Mouse (Mus musculus): ENCODE data around the gene Ssc5d. TPM values are rescaled to one million over a fixed set of nuclear protein-coding genes. Genes with fewer than 3 reads are reported as not detected.

Gene Ssc5d
- polyA plus RNA-seq, 1 experiment from 2014 or later = 2.2 TPM

DNA sequence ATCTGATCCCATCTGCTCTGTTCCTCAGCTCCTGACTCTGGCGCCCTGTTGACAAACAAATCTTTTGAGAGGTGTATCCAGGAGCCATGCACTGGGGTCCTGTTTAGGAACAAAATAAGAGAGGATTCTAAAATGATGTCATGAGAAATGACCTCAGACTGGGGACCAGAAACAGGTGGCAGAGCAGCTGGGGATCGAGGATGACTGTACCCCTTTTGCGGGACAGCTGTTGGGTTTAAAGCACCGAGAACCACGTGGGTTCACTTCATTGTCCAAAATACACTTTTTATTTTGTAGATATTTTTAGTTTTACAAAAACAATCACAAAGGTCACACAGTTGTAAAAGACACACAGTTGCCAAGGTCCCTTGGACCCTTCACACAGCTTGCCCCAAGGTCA, 39.4 kb downstream of the Ssc5d start:
- no peak overlapping the region for H3K9ac ChIP-seq
- H3K27ac ChIP-seq (ENCODE audit: low read depth) = no peak overlapping the region
- WGBS = 73% methylated on average over 5 of the region's 5 CpGs
- H3K36me3 ChIP-seq (ENCODE audit: insufficient read depth) = no peaks in the 10 kb centered on the region
- no peak for ATAC-seq (ENCODE audit: insufficient read depth)
- H3K9me3 ChIP-seq (ENCODE audit: low read depth, low read length) = no peaks in the 10 kb centered on the region
- no peak overlapping the region for H3K4me3 ChIP-seq (ENCODE audit: low read depth, low read length)
- no peaks in the 10 kb centered on the region for H3K4me1 ChIP-seq (ENCODE audit: insufficient read depth)
- no peak for TF ChIP-seq CTCF (IDR thresholded peaks at IDR 0.05; ENCODE audit: low read depth)
- H3K4me2 ChIP-seq = no peak overlapping the region
- DNase-seq = no peak
- H3K27me3 ChIP-seq (ENCODE audit: insufficient read depth, low read length) = no peaks in the 10 kb centered on the region

DNA sequence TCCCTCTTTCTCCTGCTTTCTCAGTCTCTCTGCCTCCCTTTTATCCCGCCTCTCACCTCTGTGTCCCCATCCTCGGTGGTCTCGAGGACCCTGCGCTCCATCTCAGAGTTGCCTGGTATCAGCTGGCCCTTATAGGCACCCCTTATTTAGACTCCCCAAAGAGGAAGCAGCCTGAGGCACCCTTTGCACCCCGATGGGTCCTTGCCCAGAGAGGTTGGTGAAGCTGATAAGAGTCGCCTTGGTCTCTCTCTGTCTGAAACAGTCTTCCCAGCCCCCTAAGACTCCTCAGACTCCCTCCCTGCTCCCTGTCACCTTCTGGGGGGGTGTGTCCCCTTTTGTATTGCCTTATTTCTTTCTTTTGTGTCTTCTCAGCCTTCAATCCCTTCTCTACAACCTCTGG, 45.5 kb downstream of the Ssc5d start, which contains the start of gene Sbk3:
Gene Sbk3 (minus strand): TSS at position 101 of the 400 bp plus-strand sequence.
- 38% methylated on average over 6 of the region's 6 CpGs for WGBS
- Histone ChIP-seq H3K9me3 (ENCODE audit: low read depth, low read length) (no peaks in the 10 kb centered on the region), H3K9ac (no peak within 1 kb of the TSS), H3K36me3 (ENCODE audit: insufficient read depth) (no peaks in the 10 kb centered on the region), H3K27ac (ENCODE audit: low read depth) (peak within 1 kb of the TSS; percentile 15; the same call in 1 of the 2 replicates), H3K4me3 (ENCODE audit: low read depth, low read length) (no peak within 1 kb of the TSS), H3K4me2 (no peak within 1 kb of the TSS), H3K4me1 (ENCODE audit: insufficient read depth) (no peaks in the 10 kb centered on the region), H3K27me3 (ENCODE audit: insufficient read depth, low read length) (no peaks in the 10 kb centered on the region)
- DNase-seq = no peak
- no peak; the same call in 1 of the 2 replicates for ATAC-seq (ENCODE audit: insufficient read depth)
- no peak for TF ChIP-seq CTCF (IDR thresholded peaks at IDR 0.05; ENCODE audit: low read depth)

DNA sequence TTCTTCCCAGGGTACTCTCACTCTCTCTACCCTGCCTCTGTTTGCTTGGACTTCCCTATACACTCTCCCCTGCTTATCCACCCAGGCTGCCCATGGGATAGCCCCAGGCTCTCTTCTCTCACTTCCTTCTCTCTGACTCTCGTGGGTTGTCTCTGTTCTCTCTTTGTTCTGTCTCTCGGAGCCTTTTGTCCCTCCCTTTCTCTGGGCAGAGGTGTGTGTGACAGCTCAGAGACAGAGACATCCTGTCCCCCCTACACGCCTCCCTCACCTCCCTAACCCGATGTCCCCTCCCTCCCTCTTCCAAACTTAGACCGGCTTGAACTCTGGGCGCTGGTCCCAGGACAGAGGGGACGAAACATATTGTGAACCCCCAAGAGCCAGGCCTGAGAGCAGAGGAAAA, 46.1 kb downstream of the Ssc5d start:
- peak; percentile 84 for ATAC-seq (ENCODE audit: insufficient read depth)
- no peaks in the 10 kb centered on the region for H3K27me3 ChIP-seq (ENCODE audit: insufficient read depth, low read length)
- no peak overlapping the region for H3K9ac ChIP-seq
- no peak overlapping the region for H3K4me3 ChIP-seq (ENCODE audit: low read depth, low read length)
- no peak for TF ChIP-seq CTCF (IDR thresholded peaks at IDR 0.05; ENCODE audit: low read depth)
- WGBS = 11% methylated on average over 7 of the region's 7 CpGs
- no peaks in the 10 kb centered on the region for H3K4me1 ChIP-seq (ENCODE audit: insufficient read depth)
- H3K4me2 ChIP-seq = no peak overlapping the region
- H3K36me3 ChIP-seq (ENCODE audit: insufficient read depth) = no peaks in the 10 kb centered on the region
- H3K27ac ChIP-seq (ENCODE audit: low read depth) = peak overlapping the region; percentile 15; the same call in 1 of the 2 replicates
- H3K9me3 ChIP-seq (ENCODE audit: low read depth, low read length) = no peaks in the 10 kb centered on the region
- DNase-seq = peak; percentile 65

DNA sequence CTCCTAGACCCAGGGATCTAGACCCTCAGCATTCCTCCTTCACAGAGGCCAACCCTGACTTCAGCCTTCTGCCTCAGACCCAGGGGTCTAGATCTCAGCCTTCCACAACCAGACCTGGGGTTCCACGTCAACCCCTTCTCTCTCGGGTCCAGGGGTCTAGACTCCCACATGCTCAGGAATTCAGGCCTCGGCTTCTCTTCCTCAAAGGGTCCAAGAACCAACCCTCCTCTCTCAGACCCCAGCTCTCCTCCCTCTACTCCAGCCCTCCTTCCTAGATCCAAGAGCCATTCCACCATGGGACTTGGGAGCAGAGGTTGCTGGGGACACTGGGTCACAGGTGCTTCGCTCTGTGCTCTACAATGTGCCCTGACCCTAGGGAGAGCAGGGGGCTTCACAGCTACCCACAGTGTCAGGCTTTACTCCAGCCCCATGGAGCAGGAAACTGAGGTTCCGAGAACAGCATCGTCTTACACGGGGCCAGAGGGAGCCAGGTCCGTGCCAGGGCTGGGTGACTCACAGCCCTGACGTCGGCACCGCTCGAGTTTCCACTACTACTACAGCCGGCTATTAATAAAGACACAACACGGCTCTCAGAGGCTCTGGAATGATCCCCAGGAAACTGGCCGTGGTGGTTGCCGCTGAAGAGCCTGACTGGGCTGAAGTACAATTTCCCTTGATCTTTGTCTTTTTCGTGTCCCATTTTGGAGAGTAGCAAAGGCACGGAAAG, 46.9 kb downstream of the Ssc5d start:
- no peak overlapping the region for H3K4me3 ChIP-seq (ENCODE audit: low read depth, low read length)
- H3K9ac ChIP-seq = no peak overlapping the region
- no peaks in the 10 kb centered on the region for H3K9me3 ChIP-seq (ENCODE audit: low read depth, low read length)
- H3K27ac ChIP-seq (ENCODE audit: low read depth) = peak overlapping the region; percentile 15
- no peak overlapping the region for H3K4me2 ChIP-seq
- WGBS = 64% methylated on average over 18 of the region's 18 CpGs
- ATAC-seq (ENCODE audit: insufficient read depth) = 0 out of 2 replicates have a peak, but pooled peaks have one; percentile 1
- no peaks in the 10 kb centered on the region for H3K4me1 ChIP-seq (ENCODE audit: insufficient read depth)
- H3K36me3 ChIP-seq (ENCODE audit: insufficient read depth) = no peaks in the 10 kb centered on the region
- no peak for TF ChIP-seq CTCF (IDR thresholded peaks at IDR 0.05; ENCODE audit: low read depth)
- DNase-seq = peak; percentile 15
- H3K27me3 ChIP-seq (ENCODE audit: insufficient read depth, low read length) = no peaks in the 10 kb centered on the region

DNA sequence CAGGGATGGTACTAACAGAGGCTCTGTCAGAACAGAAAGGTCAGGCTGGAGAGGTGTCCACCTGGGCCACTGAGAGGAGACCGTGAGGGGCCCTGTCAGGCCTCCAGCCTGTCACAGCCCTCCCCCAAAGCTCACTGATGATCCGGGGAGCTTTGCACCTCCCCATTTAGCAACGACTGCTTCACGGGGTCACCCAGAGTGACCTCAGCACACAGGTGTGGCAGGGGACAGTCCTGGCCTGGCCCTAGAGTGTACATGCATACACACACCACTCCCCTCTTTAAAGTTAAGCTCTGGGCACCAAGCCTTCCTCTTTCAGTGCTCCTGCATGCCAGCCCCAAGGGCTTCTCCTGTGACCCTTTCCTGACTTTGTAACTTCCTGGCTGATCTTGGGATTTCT, 49.9 kb downstream of the Ssc5d start:
- H3K4me1 ChIP-seq (ENCODE audit: insufficient read depth) = no peaks in the 10 kb centered on the region
- H3K4me2 ChIP-seq = no peak overlapping the region
- H3K9me3 ChIP-seq (ENCODE audit: low read depth, low read length) = no peaks in the 10 kb centered on the region
- no peak overlapping the region for H3K27ac ChIP-seq (ENCODE audit: low read depth)
- no peak overlapping the region for H3K4me3 ChIP-seq (ENCODE audit: low read depth, low read length)
- no peak for ATAC-seq (ENCODE audit: insufficient read depth)
- 49% methylated on average over 4 of the region's 4 CpGs for WGBS
- H3K36me3 ChIP-seq (ENCODE audit: insufficient read depth) = no peaks in the 10 kb centered on the region
- DNase-seq = no peak
- no peaks in the 10 kb centered on the region for H3K27me3 ChIP-seq (ENCODE audit: insufficient read depth, low read length)
- no peak for TF ChIP-seq CTCF (IDR thresholded peaks at IDR 0.05; ENCODE audit: low read depth)
- no peak overlapping the region for H3K9ac ChIP-seq

DNA sequence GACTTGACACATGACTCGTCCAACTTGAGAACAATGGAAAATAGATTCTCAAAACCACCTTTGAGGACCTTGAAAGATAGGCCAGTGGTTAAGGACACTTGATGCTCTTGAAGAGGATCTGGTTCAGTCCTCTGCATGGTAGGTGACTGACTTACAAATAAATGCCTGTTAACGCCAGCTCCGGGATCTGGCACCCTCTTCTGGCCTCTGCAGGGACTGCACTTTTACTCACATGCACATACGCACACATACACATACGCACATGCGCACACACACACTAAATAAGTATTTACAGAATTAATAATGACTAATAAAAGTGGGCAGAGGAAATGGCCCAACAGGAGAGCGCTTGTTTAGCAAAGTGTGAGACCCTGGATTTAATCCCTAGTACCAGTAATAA, 51.2 kb downstream of the Ssc5d start:
- Histone ChIP-seq H3K4me3 (ENCODE audit: low read depth, low read length) (no peak overlapping the region), H3K9ac (no peak overlapping the region), H3K9me3 (ENCODE audit: low read depth, low read length) (no peaks in the 10 kb centered on the region), H3K4me2 (no peak overlapping the region), H3K27ac (ENCODE audit: low read depth) (no peak overlapping the region), H3K27me3 (ENCODE audit: insufficient read depth, low read length) (no peaks in the 10 kb centered on the region), H3K4me1 (ENCODE audit: insufficient read depth) (no peaks in the 10 kb centered on the region), H3K36me3 (ENCODE audit: insufficient read depth) (no peaks in the 10 kb centered on the region)
- WGBS = 84% methylated on average over 7 of the region's 7 CpGs
- ATAC-seq (ENCODE audit: insufficient read depth) = no peak
- no peak for DNase-seq
- TF ChIP-seq CTCF (IDR thresholded peaks at IDR 0.05; ENCODE audit: low read depth) = peak; percentile 30

DNA sequence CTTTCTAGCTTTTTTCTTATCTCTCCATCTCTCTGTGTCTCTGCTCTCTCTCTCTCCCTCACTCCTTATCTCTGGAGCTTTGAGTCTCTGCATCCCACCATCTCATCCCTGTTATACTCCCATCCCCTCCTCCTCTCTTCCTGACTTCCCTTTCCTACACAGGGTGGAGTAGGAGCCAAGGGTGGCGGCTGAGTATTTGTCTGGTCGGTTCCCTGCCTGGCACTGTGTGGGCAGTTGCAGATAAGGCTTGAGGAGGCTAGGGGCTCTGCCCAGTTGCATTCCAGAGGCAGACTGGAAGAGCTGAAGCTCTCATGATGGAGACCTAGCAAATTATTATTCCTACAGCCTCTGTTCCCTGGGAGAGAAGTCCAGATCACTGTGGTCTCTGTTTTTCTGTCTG, 62.7 kb downstream of the Ssc5d start:
- no peak for TF ChIP-seq CTCF (IDR thresholded peaks at IDR 0.05; ENCODE audit: low read depth)
- no peaks in the 10 kb centered on the region for H3K4me1 ChIP-seq (ENCODE audit: insufficient read depth)

More for the DNA sequence above, 62.7 kb downstream of the Ssc5d start:
- DNase-seq = no peak
- ATAC-seq (ENCODE audit: insufficient read depth) = no peak
- no peak overlapping the region for H3K4me2 ChIP-seq
- H3K27me3 ChIP-seq (ENCODE audit: insufficient read depth, low read length) = no peaks in the 10 kb centered on the region
- no peak overlapping the region for H3K27ac ChIP-seq (ENCODE audit: low read depth)
- 39% methylated on average over 2 of the region's 2 CpGs for WGBS
- no peak overlapping the region for H3K9ac ChIP-seq
- H3K4me3 ChIP-seq (ENCODE audit: low read depth, low read length) = no peak overlapping the region
- peaks cover 16% of the 10 kb centered on the region for H3K36me3 ChIP-seq (ENCODE audit: insufficient read depth)
- no peaks in the 10 kb centered on the region; the same call in 1 of the 2 replicates for H3K9me3 ChIP-seq (ENCODE audit: low read depth, low read length)

Data from lung, embryonic 14.5 days (tissue).